Mouse (Mus musculus) bone marrow, adult 2 months (tissue): ENCODE measurements around the gene Srd5a1.

Experiments
- CTCF ChIP-seq: fragments of 200-500 bp; IDR thresholded peaks from 2 replicates; pipeline ENCODE4 v1.5.1; 2011; ENCODE audit warnings: low read length, control low read depth; ENCODE audit not compliant: control insufficient read depth, insufficient read depth
- POLR2A ChIP-seq: fragments of 200-500 bp; IDR thresholded peaks from 2 replicates; pipeline ENCODE4 v1.6.1; 2011; ENCODE audit warnings: low read depth, mild to moderate bottlenecking, control low read depth, low read length, borderline replicate concordance; ENCODE audit not compliant: control insufficient read depth

DNA sequence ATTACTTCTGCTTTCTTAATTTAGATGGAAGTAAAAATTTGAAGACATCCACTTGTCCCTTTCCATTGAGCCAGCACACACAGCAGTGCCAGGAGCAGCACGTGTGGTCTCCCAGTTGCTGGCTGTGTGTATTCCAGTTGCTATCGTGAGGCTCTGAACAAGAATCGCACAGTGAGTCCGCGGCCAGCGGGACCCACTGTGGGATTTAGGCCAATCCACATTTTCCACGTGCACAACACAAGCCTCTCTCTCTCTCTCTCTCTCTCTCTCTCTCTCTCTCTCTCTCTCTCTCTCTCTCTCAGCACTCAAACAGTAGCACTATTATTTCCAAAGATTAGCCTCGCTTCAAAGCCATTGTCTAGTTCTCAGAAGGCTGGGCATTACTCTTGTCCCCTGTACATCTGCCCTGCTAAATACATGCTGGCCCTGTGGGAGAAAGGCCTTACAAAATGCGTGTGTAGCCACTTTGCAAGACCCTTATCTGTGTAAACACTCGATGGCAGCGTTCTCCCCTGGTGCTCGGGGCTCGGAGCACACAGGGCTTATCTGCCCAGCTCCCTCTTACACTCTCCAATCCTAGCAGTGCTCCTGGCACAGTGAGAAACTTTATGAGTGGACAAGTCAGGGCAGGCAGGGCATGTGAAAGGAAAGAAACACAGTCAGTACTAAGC is 51.8 kb downstream of the Srd5a1 start:
- TF ChIP-seq CTCF (no peak), POLR2A (no peak)
